In the genomic region with DNA sequence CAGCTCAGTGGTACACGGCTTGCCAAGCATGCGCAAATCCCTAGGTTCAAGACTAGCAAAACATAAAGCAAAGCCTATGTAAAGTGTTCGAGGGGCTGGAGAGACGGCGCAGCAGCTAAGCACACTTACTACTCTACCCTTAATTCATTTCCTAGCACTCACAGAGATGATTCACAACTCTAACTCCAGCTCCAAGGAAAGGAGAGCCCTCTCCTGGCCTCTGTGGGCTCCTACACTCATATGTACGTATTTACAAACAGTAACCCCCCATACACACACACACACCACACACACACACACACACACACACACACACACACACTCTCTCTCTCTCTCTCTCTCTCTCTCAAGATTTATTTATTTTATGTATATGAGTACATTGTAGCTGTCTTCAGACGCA, we compare ENCODE assay signal across 14 mouse cellular contexts. TPM values are rescaled to one million over a fixed set of nuclear protein-coding genes. Genes with fewer than 3 reads are reported as not detected.
DNase-seq lines count a peak whose midpoint lies in the region; ATAC-seq and TF ChIP-seq lines count a peak whose summit lies in the region.
"Had no signal": no experiment of that assay in that cellular context is flagged by ENCODE, and none has a peak within 500 bp of the region (broad histone marks: within the 10 kb centered on the region; RNA-seq: fewer than 3 reads in every experiment).

No protein-coding gene starts in this region.

- no peaks in the 10 kb centered on the region for H3K9me3 ChIP-seq in lung, embryonic 14.5 days (ENCODE audit: low read depth, low read length)
- no peaks in the 10 kb centered on the region for H3K9me3 ChIP-seq in E14TG2a.4 (ENCODE audit: low read length)
- no peaks in the 10 kb centered on the region for H3K9me3 ChIP-seq in forebrain, embryonic 14.5 days (replicated peaks; ENCODE audit: control insufficient read depth, low read length)
- H3K9me3 ChIP-seq: heart, embryonic 10.5 days; hindbrain, embryonic 15.5 days had no signal

- TF ChIP-seq CTCF in lung, embryonic 14.5 days (IDR thresholded peaks at IDR 0.05; ENCODE audit: low read depth): 0 out of 2 replicates have a peak, but pooled peaks have one; percentile 5
- 0 out of 2 replicates have a peak, but pooled peaks have one; percentile 5 for TF ChIP-seq CTCF in E14TG2a.4 (conservative IDR thresholded peaks at IDR 0.05; ENCODE audit: low read length)

- WGBS in lung, embryonic 14.5 days: 89% methylated on average over 7 of the region's 7 CpGs
- WGBS in forebrain, embryonic 14.5 days: 93% methylated on average over 7 of the region's 7 CpGs

- DNase-seq in lung, embryonic 14.5 days: no peak
- no peak for DNase-seq in lung, postnatal 4 days
- peak; percentile 68 for DNase-seq in 416B (ENCODE audit: low read depth)
- DNase-seq in forebrain, embryonic 14.5 days (ENCODE audit: low spot score): no peak
- DNase-seq: cerebellum, postnatal 14 days; heart, postnatal 10 days; kidney, adult 18-20 months; kidney, postnatal 14 days; right cerebral cortex, postnatal 4 days had no signal

- no peaks in the 10 kb centered on the region for H3K4me1 ChIP-seq in lung, embryonic 14.5 days (ENCODE audit: insufficient read depth)
- H3K4me1 ChIP-seq in E14TG2a.4 (replicated peaks; ENCODE audit: low read depth, low read length): peaks cover 59% of the 10 kb centered on the region
- no peaks in the 10 kb centered on the region for H3K4me1 ChIP-seq in forebrain, embryonic 14.5 days (ENCODE audit: control insufficient read depth, insufficient read depth, low read length)
- H3K4me1 ChIP-seq: heart, embryonic 10.5 days; hindbrain, embryonic 15.5 days had no signal

- no peak overlapping the region for H3K4me3 ChIP-seq in lung, embryonic 14.5 days (ENCODE audit: low read depth, low read length)
- H3K4me3 ChIP-seq in E14TG2a.4 (replicated peaks; ENCODE audit: low read length): no peak overlapping the region
- no peak overlapping the region for H3K4me3 ChIP-seq in forebrain, embryonic 14.5 days (ENCODE audit: low read depth, low read length)
- H3K4me3 ChIP-seq: heart, embryonic 10.5 days; hindbrain, embryonic 15.5 days had no signal

- H3K27ac ChIP-seq in lung, embryonic 14.5 days (ENCODE audit: low read depth): no peak overlapping the region
- H3K27ac ChIP-seq in forebrain, embryonic 14.5 days (ENCODE audit: low read depth, low read length): no peak overlapping the region
- H3K27ac ChIP-seq: heart, embryonic 10.5 days; hindbrain, embryonic 15.5 days had no signal

- H3K9ac ChIP-seq in lung, embryonic 14.5 days: no peak overlapping the region
- H3K9ac ChIP-seq in forebrain, embryonic 14.5 days (ENCODE audit: low read length): no peak overlapping the region
- H3K9ac ChIP-seq: hindbrain, embryonic 15.5 days had no signal

- peaks cover 81% of the 10 kb centered on the region for H3K36me3 ChIP-seq in lung, embryonic 14.5 days (ENCODE audit: insufficient read depth)
- peaks cover 95% of the 10 kb centered on the region for H3K36me3 ChIP-seq in E14TG2a.4 (ENCODE audit: insufficient read depth, low read length)
- peaks cover 85% of the 10 kb centered on the region for H3K36me3 ChIP-seq in forebrain, embryonic 14.5 days (ENCODE audit: control insufficient read depth, insufficient read depth, low read length)

- H3K4me2 ChIP-seq in lung, embryonic 14.5 days: no peak overlapping the region
- no peak overlapping the region for H3K4me2 ChIP-seq in forebrain, embryonic 14.5 days (ENCODE audit: low read length)
- H3K4me2 ChIP-seq: hindbrain, embryonic 15.5 days had no signal

- no peaks in the 10 kb centered on the region for H3K27me3 ChIP-seq in lung, embryonic 14.5 days (ENCODE audit: insufficient read depth, low read length)
- H3K27me3 ChIP-seq in E14TG2a.4 (ENCODE audit: insufficient read depth, low read length): no peaks in the 10 kb centered on the region
- no peaks in the 10 kb centered on the region for H3K27me3 ChIP-seq in forebrain, embryonic 14.5 days (replicated peaks; ENCODE audit: control insufficient read depth, insufficient read depth, low read length)
- H3K27me3 ChIP-seq: hindbrain, embryonic 15.5 days had no signal

- ATAC-seq in lung, embryonic 14.5 days (ENCODE audit: insufficient read depth): no peak
- ATAC-seq in megakaryocyte progenitor cell, adult 5-6 weeks (replicated peaks; ENCODE audit: poor library complexity): 0 out of 2 replicates have a peak, but pooled peaks have one; percentile 40
- ATAC-seq in forebrain, embryonic 14.5 days: no peak
- ATAC-seq in megakaryocyte-erythroid progenitor cell, adult 5-6 weeks (replicated peaks; ENCODE audit: low FRiP score, low TSS enrichment, poor library complexity, severe bottlenecking): no peak

RNA-seq across cellular contexts. Expression of gene Orai2, which starts 13.3 kb away (rescaled TPM):
- polyA plus RNA-seq in lung, embryonic 14.5 days (2014; fragmentation: Nextera tagmentation; extraction: Ambion mirVana): 7.0 and 7.1 TPM in 2 replicates
- total RNA-seq in megakaryocyte progenitor cell, adult 5-6 weeks (2015): 16.4 and 16.7 TPM in 2 replicates
- total RNA-seq in megakaryocyte progenitor cell, adult 5-6 weeks (2017): 21.2 and 26.9 TPM in 2 replicates
- polyA plus RNA-seq in forebrain, embryonic 14.5 days (2014; fragmentation: Nextera tagmentation; extraction: Ambion mirVana): 21.7 and 29.7 TPM in 2 replicates
- total RNA-seq in megakaryocyte-erythroid progenitor cell, adult 5-6 weeks (2014; fragmentation: Nextera tagmentation): 14.5 and 20.3 TPM in 2 replicates
- 10.1 and 23.9 TPM in 2 replicates for total RNA-seq in megakaryocyte-erythroid progenitor cell, adult 5-6 weeks (2017)

RNA-seq across cellular contexts. Expression of gene Prkrip1, which starts 15.0 kb away (rescaled TPM):
- polyA plus RNA-seq in lung, embryonic 14.5 days (2014; fragmentation: Nextera tagmentation; extraction: Ambion mirVana): 52.1 and 60.3 TPM in 2 replicates
- 21.0 and 26.5 TPM in 2 replicates for total RNA-seq in megakaryocyte progenitor cell, adult 5-6 weeks (2015)
- total RNA-seq in megakaryocyte progenitor cell, adult 5-6 weeks (2017): 51.5 and 78.2 TPM in 2 replicates
- 66.2 and 69.4 TPM in 2 replicates for polyA plus RNA-seq in forebrain, embryonic 14.5 days (2014; fragmentation: Nextera tagmentation; extraction: Ambion mirVana)
- total RNA-seq in megakaryocyte-erythroid progenitor cell, adult 5-6 weeks (2014; fragmentation: Nextera tagmentation): 24.2 and 32.6 TPM in 2 replicates
- 67.4 and 131 TPM in 2 replicates for total RNA-seq in megakaryocyte-erythroid progenitor cell, adult 5-6 weeks (2017)

RNA-seq across cellular contexts. Expression of gene Alkbh4, which starts 47.8 kb away (rescaled TPM):
- polyA plus RNA-seq in lung, embryonic 14.5 days (2014; fragmentation: Nextera tagmentation; extraction: Ambion mirVana): 12.9 and 14.8 TPM in 2 replicates
- 15.6 and 18.5 TPM in 2 replicates for total RNA-seq in megakaryocyte progenitor cell, adult 5-6 weeks (2015)
- 8.4 and 12.9 TPM in 2 replicates for total RNA-seq in megakaryocyte progenitor cell, adult 5-6 weeks (2017)
- 13.0 and 14.6 TPM in 2 replicates for polyA plus RNA-seq in forebrain, embryonic 14.5 days (2014; fragmentation: Nextera tagmentation; extraction: Ambion mirVana)
- total RNA-seq in megakaryocyte-erythroid progenitor cell, adult 5-6 weeks (2014; fragmentation: Nextera tagmentation): 12.1 and 19.2 TPM in 2 replicates
- 8.1 and 8.5 TPM in 2 replicates for total RNA-seq in megakaryocyte-erythroid progenitor cell, adult 5-6 weeks (2017)

RNA-seq across cellular contexts. Expression of gene Lrwd1, which starts 47.9 kb away (rescaled TPM):
- 36.6 and 37.6 TPM in 2 replicates for polyA plus RNA-seq in lung, embryonic 14.5 days (2014; fragmentation: Nextera tagmentation; extraction: Ambion mirVana)
- 13.2 and 16.5 TPM in 2 replicates for total RNA-seq in megakaryocyte progenitor cell, adult 5-6 weeks (2015)
- total RNA-seq in megakaryocyte progenitor cell, adult 5-6 weeks (2017): 52.6 and 56.5 TPM in 2 replicates
- polyA plus RNA-seq in forebrain, embryonic 14.5 days (2014; fragmentation: Nextera tagmentation; extraction: Ambion mirVana): 33.2 and 35.8 TPM in 2 replicates
- total RNA-seq in megakaryocyte-erythroid progenitor cell, adult 5-6 weeks (2014; fragmentation: Nextera tagmentation): 64.7 and 67.4 TPM in 2 replicates
- 47.7 and 49.6 TPM in 2 replicates for total RNA-seq in megakaryocyte-erythroid progenitor cell, adult 5-6 weeks (2017)
